Mouse (Mus musculus) layer of hippocampus, adult 18-20 months (tissue): ENCODE results near the gene 1810010H24Rik. TPM values are rescaled to one million over a fixed set of nuclear protein-coding genes. Genes with fewer than 3 reads are reported as not detected.
"Not testable (repeated sequence)": the region's sequence is repeated elsewhere in the genome, so short reads cannot be mapped to it uniquely, and the experiment has no call there.

Source experiments
- DNase-seq, 2 experiments: peaks; one replicate each; pipeline ENCODE4 v3.0.0; 2022; ENCODE audit warnings: low spot score in 2 of 2
- total RNA-seq, 2 experiments: library from RNA; stranded (reverse); gene quantifications; 2 replicates each; pipeline ENCODE4 v1.2.3; 2021

Gene 1810010H24Rik
- total RNA-seq, 2 experiments from 2014 or later, result 2.6 to 3.3 TPM

- DNase-seq, result no peak
Measured at GRCm38 (mm10) chr11:107039417-107039816, 13.9 kb downstream of the 1810010H24Rik start.

GRCm38 (mm10) chr11:107041396-107041795 lies 15.9 kb downstream of the 1810010H24Rik start:
- no peak for DNase-seq

- DNase-seq, result no peak
Measured at GRCm38 (mm10) chr11:107043361-107043760, 17.9 kb downstream of the 1810010H24Rik start.

- peak; percentile 56 to 78 for DNase-seq
Measured at GRCm38 (mm10) chr11:107044321-107044720, 18.8 kb downstream of the 1810010H24Rik start.

GRCm38 (mm10) chr11:107045546-107045945 lies 20.1 kb downstream of the 1810010H24Rik start:
- DNase-seq, result no peak

- no peak for DNase-seq
Measured at GRCm38 (mm10) chr11:107046766-107047620, 21.5 kb downstream of the 1810010H24Rik start.

GRCm38 (mm10) chr11:107054870-107055269 lies 29.4 kb downstream of the 1810010H24Rik start:
- DNase-seq, result no peak

GRCm38 (mm10) chr11:107057391-107057790 lies 31.9 kb downstream of the 1810010H24Rik start:
- DNase-seq, result no peak

GRCm38 (mm10) chr11:107059634-107060033 lies 34.2 kb downstream of the 1810010H24Rik start:
- DNase-seq, result not testable (repeated sequence)

GRCm38 (mm10) chr11:107060941-107061340 lies 35.5 kb downstream of the 1810010H24Rik start:
- DNase-seq, result peak; percentile 47 to 77

GRCm38 (mm10) chr11:107063067-107063466 lies 37.6 kb downstream of the 1810010H24Rik start:
- no peak for DNase-seq

GRCm38 (mm10) chr11:107064590-107064989 lies 39.1 kb downstream of the 1810010H24Rik start:
- DNase-seq, result no peak

GRCm38 (mm10) chr11:107065216-107065785 lies 39.8 kb downstream of the 1810010H24Rik start:
- no peak for DNase-seq

Other genes starting within 250 kb of the 1810010H24Rik start
- 1 to 10 TPM; 4.0 to 4.9 TPM for gene Polg2, start 246.1 kb upstream of the 1810010H24Rik start, total RNA-seq
- gene Ddx5, start 236.5 kb upstream of the 1810010H24Rik start, total RNA-seq, result 100 to 1,000 TPM; 768 to 775 TPM
- 10 to 100 TPM; 10.3 to 10.7 TPM for gene Cep95, start 236.4 kb upstream of the 1810010H24Rik start, total RNA-seq
- gene Smurf2, start 105.0 kb upstream of the 1810010H24Rik start, total RNA-seq, result 10 to 100 TPM; 28.4 to 29.4 TPM
- 10 to 100 TPM; 23.3 to 23.9 TPM for gene Kpna2, start 26.1 kb upstream of the 1810010H24Rik start, total RNA-seq
- gene Bptf, start 106.4 kb downstream of the 1810010H24Rik start, total RNA-seq, result 10 to 100 TPM; 71.7 to 74.0 TPM
- 10 to 100 TPM; 22.9 to 25.4 TPM for gene Nol11, start 163.7 kb downstream of the 1810010H24Rik start, total RNA-seq